Comparison of ENCODE assay signal across 20 mouse cellular contexts in the genomic region with DNA sequence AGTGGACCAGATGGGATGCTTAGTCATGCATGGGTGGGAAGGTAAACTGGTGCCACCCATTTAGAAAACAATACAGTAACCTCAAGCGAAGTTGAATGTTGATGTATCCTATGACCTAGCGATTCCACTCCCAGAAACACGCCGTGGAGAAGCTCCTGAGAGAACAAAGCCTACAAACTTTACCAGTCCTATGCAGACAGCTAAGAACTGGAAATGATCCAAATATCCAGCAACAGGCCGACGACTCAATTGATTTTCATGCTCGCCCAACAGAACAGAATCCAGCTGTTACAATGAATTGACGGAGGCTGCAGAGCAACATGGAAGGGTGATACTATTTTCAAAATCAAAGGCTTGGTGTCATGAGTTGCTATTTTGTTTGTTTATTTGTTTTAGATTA.
"Had no signal": no experiment of that assay in that cellular context is flagged by ENCODE, and none has a peak within 500 bp of the region (broad histone marks: within the 10 kb centered on the region; RNA-seq: fewer than 3 reads in every experiment).

No protein-coding gene starts in this region.

- H3K4me2 ChIP-seq: kidney, embryonic 15.5 days; liver, embryonic 11.5 days; lung, embryonic 15.5 days; midbrain, embryonic 12.5 days; midbrain, embryonic 15.5 days; neural tube, embryonic 13.5 days had no signal

- H3K36me3 ChIP-seq: kidney, embryonic 15.5 days; lung, embryonic 15.5 days; midbrain, embryonic 12.5 days; midbrain, embryonic 15.5 days; neural tube, embryonic 13.5 days had no signal

- H3K27ac ChIP-seq: kidney, embryonic 15.5 days; left cerebral cortex, adult 2 months; liver, embryonic 14.5 days; lung, embryonic 15.5 days; macrophage; midbrain, embryonic 12.5 days had no signal

- H3K9ac ChIP-seq: kidney, embryonic 15.5 days; liver, embryonic 14.5 days; liver, postnatal 0 days; lung, embryonic 15.5 days; midbrain, embryonic 12.5 days; midbrain, embryonic 15.5 days; neural tube, embryonic 13.5 days had no signal

- DNase-seq: kidney, adult 11 months; kidney, adult 8-10 months; kidney, postnatal 10 days; kidney, postnatal 36 days; layer of hippocampus, postnatal 36 days; liver, postnatal 0 days; right cerebral cortex, adult 18-20 months; right cerebral cortex, postnatal 14 days; right cerebral cortex, postnatal 4 days; thymus, adult 18-20 months; thymus, postnatal 36 days had no signal

- H3K27me3 ChIP-seq: kidney, embryonic 15.5 days; lung, embryonic 15.5 days; midbrain, embryonic 12.5 days; midbrain, embryonic 15.5 days; neural tube, embryonic 13.5 days had no signal

- ATAC-seq: liver, postnatal 0 days; midbrain, embryonic 15.5 days had no signal

- H3K4me3 ChIP-seq: kidney, embryonic 15.5 days; left cerebral cortex, adult 2 months; lung, embryonic 15.5 days; midbrain, embryonic 12.5 days; midbrain, embryonic 15.5 days; neural tube, embryonic 13.5 days had no signal

- H3K9me3 ChIP-seq: kidney, embryonic 15.5 days; lung, embryonic 15.5 days; midbrain, embryonic 12.5 days; midbrain, embryonic 15.5 days; neural tube, embryonic 13.5 days had no signal
